Mouse (Mus musculus): ENCODE results near the gene Adamtsl1.

DNA sequence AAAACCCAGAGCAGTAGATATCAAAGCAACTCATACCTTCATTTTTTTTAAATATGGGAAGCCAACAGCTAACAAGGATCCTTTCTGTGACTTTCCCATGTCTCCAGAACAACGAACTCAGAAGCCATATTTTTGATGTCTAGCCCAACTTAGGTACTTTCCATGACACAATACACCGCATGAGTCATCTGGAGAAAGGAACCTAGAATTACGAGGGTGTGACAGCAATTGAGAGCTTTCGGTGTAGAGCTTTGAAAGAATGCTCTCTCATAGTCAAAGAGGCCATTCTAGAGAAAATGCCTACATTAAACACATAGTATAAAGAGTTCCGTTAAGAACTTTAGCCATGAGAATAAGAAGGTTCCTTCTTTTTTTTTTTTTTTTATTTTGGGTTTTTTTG lies 104.8 kb downstream of the Adamtsl1 start:
- TF ChIP-seq CTCF (IDR thresholded peaks at IDR 0.05; ENCODE audit: control insufficient read depth, insufficient read depth, insufficient read length) (no peak), MAX (IDR thresholded peaks at IDR 0.05) (no peak), USF1 (IDR thresholded peaks at IDR 0.05; ENCODE audit: low read depth) (no peak), MYOG (IDR thresholded peaks at IDR 0.05; ENCODE audit: control insufficient read depth, extremely low read depth, insufficient read length) (no peak), FOSL1 (IDR thresholded peaks at IDR 0.05; ENCODE audit: insufficient read depth, low read length, poor library complexity, severe bottlenecking) (no peak), CEBPB (IDR thresholded peaks at IDR 0.05; ENCODE audit: low read depth) (no peak)
